Mouse (Mus musculus) kidney, adult 2 months (tissue): ENCODE measurements at regions not wholly inside any gene's neighbourhood (a gene's known extent, or its start where the extent isn't known, plus 50 kb on each side); places are given as distances from the start of the nearest gene placed in this dataset.

Source experiments
- CTCF ChIP-seq: fragments of 200-500 bp; conservative IDR thresholded peaks from 2 replicates; pipeline ENCODE4 v1.5.1; 2011; ENCODE audit warnings: low read depth, mild to moderate bottlenecking, control low read depth, low read length, moderate library complexity, mixed read lengths; ENCODE audit not compliant: insufficient read depth, insufficient read length
- POLR2A ChIP-seq: fragments of 200-500 bp; IDR thresholded peaks from one replicate; pipeline ENCODE4 v1.6.1; 2011; ENCODE audit warnings: low read depth, low read length, control low read depth

DNA sequence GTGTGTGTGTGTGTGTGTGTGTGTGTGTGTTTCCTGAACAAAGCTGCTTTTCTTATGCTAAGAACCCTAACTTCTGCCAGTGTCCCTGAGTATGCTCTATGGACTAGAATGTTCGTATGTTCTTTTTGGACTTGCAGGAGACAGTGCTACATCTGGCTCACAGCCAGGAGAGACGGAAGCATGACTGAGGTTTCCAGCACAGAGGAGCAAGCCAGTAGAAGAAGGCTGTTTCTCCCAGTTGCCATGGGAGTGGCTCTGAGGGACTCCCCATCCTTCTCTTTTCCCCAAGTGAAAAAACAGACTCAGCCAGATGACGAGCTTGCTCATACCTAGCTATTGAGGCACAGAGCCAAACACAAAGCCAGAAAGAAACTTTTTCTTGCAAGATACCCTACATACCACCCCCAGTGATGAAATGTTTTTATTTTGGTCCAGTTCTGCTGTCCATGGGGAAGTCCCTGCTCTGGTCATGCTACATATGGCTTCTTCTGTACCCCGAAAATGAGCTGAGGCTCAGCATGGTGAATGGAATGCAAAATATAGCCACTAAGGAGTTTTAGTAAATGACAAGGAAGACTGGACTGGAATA lies 582.3 kb upstream of the Nox3 start:
- no peak for TF ChIP-seq CTCF
- TF ChIP-seq POLR2A = no peak
